Mouse (Mus musculus) activated CD4-positive, CD25-positive, alpha-beta regulatory T cell, adult 4 months (primary cell): Measurements from ENCODE around the gene Slc35c1. TPM values are rescaled to one million over a fixed set of nuclear protein-coding genes. Genes with fewer than 3 reads are reported as not detected.

Source experiments
- ATAC-seq: one replicate; pipeline ENCODE4 v1.8.0; 2017
- polyA plus RNA-seq, 2 experiments: library from polyadenylated mRNA; unstranded; fragments of 100-300 nt; shearing (Covaris generic); gene quantifications; one replicate each; pipeline ENCODE4 v1.2.1; 2017

The Slc35c1 gene
- polyA plus RNA-seq, 2 experiments from 2014 or later, result 36.6 to 47.3 TPM

- peak; percentile 94 for ATAC-seq
These were observed 26.6 kb downstream of the Slc35c1 start, which contains the start of gene Cry2 for GRCm38 (mm10) chr2:92433578-92434374. TSS of gene Cry2 (minus strand) at chr2:92434043.

- no peak for ATAC-seq
These were observed 27.7 kb downstream of the Slc35c1 start for GRCm38 (mm10) chr2:92432299-92433295.

- ATAC-seq, result no peak
These were observed 28.6 kb downstream of the Slc35c1 start for GRCm38 (mm10) chr2:92431611-92432179.

GRCm38 (mm10) chr2:92430723-92431541 is 29.4 kb downstream of the Slc35c1 start:
- ATAC-seq, result no peak

GRCm38 (mm10) chr2:92430089-92430488 is 30.2 kb downstream of the Slc35c1 start:
- no peak for ATAC-seq

- ATAC-seq, result no peak
These were observed 32.5 kb downstream of the Slc35c1 start for GRCm38 (mm10) chr2:92427882-92428281.

GRCm38 (mm10) chr2:92426426-92426825 is 33.9 kb downstream of the Slc35c1 start:
- ATAC-seq, result no peak

GRCm38 (mm10) chr2:92425366-92425765 is 35.0 kb downstream of the Slc35c1 start:
- no peak for ATAC-seq

- no peak for ATAC-seq
These were observed 35.7 kb downstream of the Slc35c1 start for GRCm38 (mm10) chr2:92424462-92425308.

- ATAC-seq, result no peak
These were observed 36.5 kb downstream of the Slc35c1 start for GRCm38 (mm10) chr2:92423702-92424461.

GRCm38 (mm10) chr2:92423156-92423555 is 37.2 kb downstream of the Slc35c1 start:
- ATAC-seq, result no peak

GRCm38 (mm10) chr2:92422388-92423135 is 37.8 kb downstream of the Slc35c1 start:
- ATAC-seq, result no peak

GRCm38 (mm10) chr2:92421723-92422387 is 38.5 kb downstream of the Slc35c1 start:
- ATAC-seq, result no peak

GRCm38 (mm10) chr2:92411705-92412104 is 48.6 kb downstream of the Slc35c1 start:
- ATAC-seq, result no peak

- no peak for ATAC-seq
These were observed 51.9 kb downstream of the Slc35c1 start for GRCm38 (mm10) chr2:92408309-92409045.

- no peak for ATAC-seq
These were observed 54.7 kb downstream of the Slc35c1 start for GRCm38 (mm10) chr2:92405687-92406086.

- no peak for ATAC-seq
These were observed 55.6 kb downstream of the Slc35c1 start for GRCm38 (mm10) chr2:92404737-92405136.

GRCm38 (mm10) chr2:92403776-92404319 is 56.5 kb downstream of the Slc35c1 start:
- no peak for ATAC-seq
